Mouse (Mus musculus): ENCODE measurements around the gene Abcg4.

GRCm38 (mm10) chr9:44234479-44235427 is 53.7 kb downstream of the Abcg4 start:
- TF ChIP-seq CTCF (IDR thresholded peaks at IDR 0.05; ENCODE audit: control insufficient read depth, insufficient read depth, insufficient replicate concordance, low read depth, low read length) (no peak), POLR2A (IDR thresholded peaks at IDR 0.05; ENCODE audit: control insufficient read depth, low read depth, low read length) (no peak)

All from testis, adult 2 months (tissue).